ENCODE assay signal across 8 mouse cellular contexts in genomic region chr9:59291688-59292492, GRCm38 (mm10). TPM values are rescaled to one million over a fixed set of nuclear protein-coding genes. Genes with fewer than 3 reads are reported as not detected.
DNase-seq lines count a peak whose midpoint lies in the region; ATAC-seq and TF ChIP-seq lines count a peak whose summit lies in the region.

No protein-coding gene starts in this region.

- dilution Hi-C loops in CH12.LX (cut with MboI; ENCODE audit: extremely low pct_ligation_motif_present, extremely low pct_unique_long_range_greater_than_20kb, low sequenced_read_pairs): no loop called here

- peaks cover 41% of the 10 kb centered on the region for H3K4me1 ChIP-seq in heart, embryonic 13.5 days
- peaks cover 8 to 42% of the 10 kb centered on the region in 2 experiments for H3K4me1 ChIP-seq in CH12.LX (ENCODE audit: control insufficient read depth in 1 of 2, insufficient read depth in 2 of 2)
- peaks cover 13% of the 10 kb centered on the region; the same call in 1 of the 2 replicates for H3K4me1 ChIP-seq in forebrain, embryonic 11.5 days (replicated peaks; ENCODE audit: control insufficient read depth, insufficient read depth, low read length)
- peaks cover 38 to 51% of the 10 kb centered on the region in 2 experiments for H3K4me1 ChIP-seq in liver, embryonic 14.5 days (replicated peaks; ENCODE audit: control insufficient read depth in 2 of 2, insufficient read depth in 2 of 2, low read length in 1 of 2)

- no peak for TF ChIP-seq CTCF in CH12.LX (conservative IDR thresholded peaks at IDR 0.05 in 1 of 2, IDR thresholded peaks at IDR 0.05 in 1 of 2; ENCODE audit: low read depth in 2 of 2, low read length in 2 of 2)
- no peak for TF ChIP-seq CTCF in liver, embryonic 14.5 days (IDR thresholded peaks at IDR 0.05; ENCODE audit: low read depth)

- H3K9me3 ChIP-seq in heart, embryonic 13.5 days: no peaks in the 10 kb centered on the region
- H3K9me3 ChIP-seq in CH12.LX (replicated peaks; ENCODE audit: low read length): no peaks in the 10 kb centered on the region
- H3K9me3 ChIP-seq in forebrain, embryonic 11.5 days (ENCODE audit: control insufficient read depth, low read length): no peaks in the 10 kb centered on the region
- H3K9me3 ChIP-seq in liver, embryonic 14.5 days (ENCODE audit: control insufficient read depth, low read length): no peaks in the 10 kb centered on the region

- 1% methylated on average over 50 of the region's 50 CpGs for WGBS in heart, embryonic 13.5 days
- WGBS in forebrain, embryonic 11.5 days: 1% methylated on average over 49 of the region's 50 CpGs
- 1% methylated on average over 46 of the region's 50 CpGs for WGBS in liver, embryonic 14.5 days (ENCODE audit: insufficient replicate concordance)

- in situ Hi-C loops in CH12.LX (cut with MboI; ENCODE audit: low pct_ligation_motif_present, low pct_unique_long_range_greater_than_20kb, low sequenced_read_pairs): loop anchor here (25.0 kb wide), 1 partner anchor 730 kb away; the partner anchor contains the start of gene Cd276

- no peaks in the 10 kb centered on the region for H3K36me3 ChIP-seq in heart, embryonic 13.5 days
- peaks cover 0 to 25% of the 10 kb centered on the region in 2 experiments for H3K36me3 ChIP-seq in CH12.LX (replicated peaks in 1 of 2; ENCODE audit: control insufficient read depth in 1 of 2, insufficient read depth in 1 of 2, low read length in 1 of 2)
- H3K36me3 ChIP-seq in forebrain, embryonic 11.5 days (ENCODE audit: control insufficient read depth, insufficient read depth, low read length): no peaks in the 10 kb centered on the region
- H3K36me3 ChIP-seq in liver, embryonic 14.5 days (replicated peaks; ENCODE audit: control insufficient read depth, insufficient read depth, low read depth): no peaks in the 10 kb centered on the region

- peaks cover 14% of the 10 kb centered on the region for H3K79me2 ChIP-seq in CH12.LX (replicated peaks; ENCODE audit: control insufficient read depth, extremely low read depth, insufficient read depth, poor library complexity, severe bottlenecking)

- no peak for TF ChIP-seq POLR2A in CH12.LX (IDR thresholded peaks at IDR 0.05; ENCODE audit: low read depth, low read length)

- peak overlapping the region; percentile 93 for H3K27ac ChIP-seq in heart, embryonic 13.5 days (replicated peaks)
- H3K27ac ChIP-seq in CH12.LX (ENCODE audit: insufficient read depth, low read depth): 0 out of 2 replicates have a peak overlapping the region, but pooled peaks have one; percentile 27
- peak overlapping the region; percentile 77 for H3K27ac ChIP-seq in forebrain, embryonic 11.5 days (ENCODE audit: low read depth, low read length)
- peak overlapping the region; percentile 41 for H3K27ac ChIP-seq in liver, embryonic 14.5 days

- H3K27me3 ChIP-seq in heart, embryonic 13.5 days (replicated peaks): no peaks in the 10 kb centered on the region
- no peaks in the 10 kb centered on the region for H3K27me3 ChIP-seq in CH12.LX (replicated peaks)
- no peaks in the 10 kb centered on the region for H3K27me3 ChIP-seq in forebrain, embryonic 11.5 days (ENCODE audit: control insufficient read depth, insufficient read depth, low read length)
- H3K27me3 ChIP-seq in liver, embryonic 14.5 days (ENCODE audit: control insufficient read depth, insufficient read depth, low read length): no peaks in the 10 kb centered on the region

- H3K4me2 ChIP-seq in heart, embryonic 13.5 days: peak overlapping the region; percentile 79
- H3K4me2 ChIP-seq in CH12.LX (ENCODE audit: insufficient read depth, low read depth, poor library complexity, severe bottlenecking): peak overlapping the region; percentile 85
- peak overlapping the region; percentile 60 for H3K4me2 ChIP-seq in forebrain, embryonic 11.5 days (ENCODE audit: low read depth, low read length, severe bottlenecking)
- H3K4me2 ChIP-seq in liver, embryonic 14.5 days (ENCODE audit: low read depth): peak overlapping the region; percentile 87

- TF ChIP-seq EP300 in CH12.LX (IDR thresholded peaks at IDR 0.05; ENCODE audit: low read length): no peak
- TF ChIP-seq EP300 in liver, embryonic 14.5 days (IDR thresholded peaks at IDR 0.05; ENCODE audit: low read depth): no peak

- peak overlapping the region; percentile 95 for H3K9ac ChIP-seq in heart, embryonic 13.5 days
- H3K9ac ChIP-seq in CH12.LX (ENCODE audit: insufficient read depth, low read depth): peak overlapping the region; percentile 60
- H3K9ac ChIP-seq in forebrain, embryonic 11.5 days (ENCODE audit: low read length): peak overlapping the region; percentile 74
- peak overlapping the region; percentile 70 for H3K9ac ChIP-seq in liver, embryonic 14.5 days (replicated peaks)

- H3K4me3 ChIP-seq in heart, embryonic 13.5 days: peak overlapping the region; percentile 84
- peak overlapping the region; percentile 80 to 100 (median 88) for H3K4me3 ChIP-seq in CH12.LX (replicated peaks in 1 of 3; ENCODE audit: low read depth in 2 of 3, low read length in 2 of 3, poor library complexity in 1 of 3)
- H3K4me3 ChIP-seq in forebrain, embryonic 11.5 days (ENCODE audit: low read depth, low read length): peak overlapping the region; percentile 74
- H3K4me3 ChIP-seq in liver, embryonic 14.5 days (ENCODE audit: insufficient read depth in 1 of 2, low read depth in 2 of 2, low read length in 2 of 2): peak overlapping the region; percentile 65 to 72

- no peak for TF ChIP-seq RAD21 in CH12.LX (IDR thresholded peaks at IDR 0.05; ENCODE audit: low read depth, low read length)

- ATAC-seq in heart, embryonic 13.5 days (ENCODE audit: extremely low read depth, insufficient number of reproducible peaks, low FRiP score, low TSS enrichment): peak; percentile 45; the same call in 1 of the 2 replicates
- ATAC-seq in forebrain, embryonic 11.5 days (replicated peaks; ENCODE audit: low FRiP score): peak; percentile 73; the same call in 1 of the 2 replicates
- ATAC-seq in liver, embryonic 14.5 days (ENCODE audit: insufficient read depth): peak; percentile 75
- no peak for ATAC-seq in megakaryocyte-erythroid progenitor cell, adult 5-6 weeks (replicated peaks; ENCODE audit: low FRiP score, low TSS enrichment, poor library complexity, severe bottlenecking)

- DNase-seq in heart, adult 9 months (ENCODE audit: low spot score in 2 of 2): no peak
- DNase-seq in CH12.LX (ENCODE audit: extremely low read depth): peak; percentile 35
- DNase-seq in forebrain, embryonic 11.5 days (ENCODE audit: low spot score): no peak
- peak in 1 of 3 experiments; percentile 23 for DNase-seq in liver, embryonic 14.5 days (ENCODE audit: low read depth in 3 of 3, low spot score in 3 of 3)
- DNase-seq in adrenal gland, postnatal 4 days (ENCODE audit: low spot score in 2 of 2): no peak
- no peak for DNase-seq in frontal cortex, postnatal 36 days (ENCODE audit: low spot score in 2 of 2)

TF ChIP-seq in CH12.LX, 34 proteins besides CTCF, POLR2A, EP300 and RAD21:
- peak; percentile 32; the same call in 1 of the 2 replicates for TF ChIP-seq MAFK (IDR thresholded peaks at IDR 0.05; ENCODE audit: insufficient replicate concordance, low read length)
- 0 out of 2 replicates have a peak, but pooled peaks have one; percentile 40 for TF ChIP-seq KAT2A (IDR thresholded peaks at IDR 0.05; ENCODE audit: insufficient replicate concordance, low read length)
- TF ChIP-seq MAX (IDR thresholded peaks at IDR 0.05; ENCODE audit: low read length): peak; percentile 10; the same call in 1 of the 2 replicates
- TF ChIP-seq SIN3A (IDR thresholded peaks at IDR 0.05; ENCODE audit: low read length): peak; percentile 67; the same call in 1 of the 2 replicates
- TF ChIP-seq MYC (IDR thresholded peaks at IDR 0.05; ENCODE audit: low read depth, low read length): 0 out of 2 replicates have a peak, but pooled peaks have one; percentile 25
- no peak for TF ChIP-seq ZNF384 (IDR thresholded peaks at IDR 0.05; ENCODE audit: low read depth, low read length)
- TF ChIP-seq GABPA (IDR thresholded peaks at IDR 0.05; ENCODE audit: insufficient replicate concordance, low read depth, low read length): 0 out of 2 replicates have a peak, but pooled peaks have one; percentile 2
- 0 out of 2 replicates have a peak, but pooled peaks have one; percentile 10 for TF ChIP-seq JUND (conservative IDR thresholded peaks at IDR 0.05; ENCODE audit: low read depth, low read length)
- TF ChIP-seq ETS1 (conservative IDR thresholded peaks at IDR 0.05; ENCODE audit: low read depth, low read length): no peak
- TF ChIP-seq CHD1 (IDR thresholded peaks at IDR 0.05; ENCODE audit: low read depth, low read length): no peak
- TF ChIP-seq NRF1 (IDR thresholded peaks at IDR 0.05; ENCODE audit: low read depth, low read length): no peak

RNA-seq across cellular contexts. Expression of gene Adpgk, which starts 0.5 kb away (rescaled TPM):
- polyA plus RNA-seq in heart, embryonic 13.5 days (2015; fragmentation: Nextera tagmentation; extraction: Ambion mirVana): 24.1 and 24.7 TPM in 2 replicates
- 41.3 and 45.2 TPM in 2 replicates for total RNA-seq in CH12.LX (2012; rRNA removed)
- 57.4 and 68.7 TPM in 2 replicates for total RNA-seq in CH12.LX (2014; rRNA removed)
- polyA plus RNA-seq in CH12.LX (2012; ENCODE audit: insufficient read length, low read depth): 43.6 and 48.4 TPM in 2 replicates
- polyA plus RNA-seq in forebrain, embryonic 11.5 days (2014; fragmentation: Nextera tagmentation; extraction: Ambion mirVana): 39.2 and 40.4 TPM in 2 replicates
- 10.5 and 14.0 TPM in 2 replicates for polyA plus RNA-seq in liver, embryonic 14.5 days (2012; rRNA removed)
- 17.6 and 18.5 TPM in 2 replicates for polyA plus RNA-seq in liver, embryonic 14.5 days (2014; fragmentation: Nextera tagmentation; extraction: Ambion mirVana)
- 44.5 and 53.1 TPM in 2 replicates for total RNA-seq in megakaryocyte-erythroid progenitor cell, adult 5-6 weeks (2014; fragmentation: Nextera tagmentation)
- total RNA-seq in megakaryocyte-erythroid progenitor cell, adult 5-6 weeks (2017): 41.4 and 43.0 TPM in 2 replicates
- total RNA-seq in adrenal gland, postnatal 4 days (2021): 10 to 100 TPM; 26.8 to 27.9 TPM

Comparison
In these comparisons a context has a peak if more than half of its experiments do, and no peak if none do; other contexts are left out.
1. H3K27ac ChIP-seq: peak in every context shown above with its lines; median percentile 93 in heart, embryonic 13.5 days; 77 in forebrain, embryonic 11.5 days; 41 in liver, embryonic 14.5 days; 27 in CH12.LX.